Mouse (Mus musculus) midbrain, embryonic 10.5 days (tissue): ENCODE results near the gene Akap10. TPM values are rescaled to one million over a fixed set of nuclear protein-coding genes. Genes with fewer than 3 reads are reported as not detected.

Experiments
- DNase-seq: peaks from one replicate; pipeline ENCODE4 v3.0.0-alpha.2; 2017; ENCODE audit warnings: low spot score
- H3K27ac ChIP-seq: fragments of 300-500 bp; sonication (generic); replicated peaks from 2 replicates; pipeline ENCODE4 v1.5.1; 2016; ENCODE audit warnings: mild to moderate bottlenecking
- H3K27me3 ChIP-seq: fragments of 300-500 bp; sonication (generic); 2 replicates; pipeline ENCODE4 v1.6.1; 2016; ENCODE audit warnings: low read depth, mild to moderate bottlenecking; ENCODE audit not compliant: poor library complexity, severe bottlenecking
- H3K36me3 ChIP-seq: fragments of 300-500 bp; sonication (generic); 2 replicates; pipeline ENCODE4 v1.6.1; 2016; ENCODE audit warnings: mild to moderate bottlenecking, moderate library complexity
- H3K4me1 ChIP-seq: fragments of 300-500 bp; sonication (generic); 2 replicates; pipeline ENCODE4 v1.6.1; 2016
- H3K4me3 ChIP-seq: fragments of 300-500 bp; sonication (generic); 2 replicates; pipeline ENCODE4 v1.5.1; 2016; ENCODE audit warnings: mild to moderate bottlenecking, moderate library complexity
- H3K9me3 ChIP-seq: fragments of 300-500 bp; sonication (generic); replicated peaks from 2 replicates; pipeline ENCODE4 v1.6.1; 2016; ENCODE audit warnings: mild to moderate bottlenecking
- WGBS: fragments of 180-500 bp; shearing (Covaris S2); methylation state at CpG from one replicate; pipeline ENCODE4 v1.1.7; 2016; 5-methylcytosine and 5-hydroxymethylcytosine counted together
- polyA plus RNA-seq: library from polyadenylated mRNA; unstranded; fragments of >200 nt; fragmentation: Nextera tagmentation; extraction: Ambion mirVana; gene quantifications from 2 replicates; pipeline ENCODE4 v1.2.1, GENCODE M21; 2016

Akap10 gene
- polyA plus RNA-seq, 1 experiment from 2014 or later = 14.7 TPM

DNA sequence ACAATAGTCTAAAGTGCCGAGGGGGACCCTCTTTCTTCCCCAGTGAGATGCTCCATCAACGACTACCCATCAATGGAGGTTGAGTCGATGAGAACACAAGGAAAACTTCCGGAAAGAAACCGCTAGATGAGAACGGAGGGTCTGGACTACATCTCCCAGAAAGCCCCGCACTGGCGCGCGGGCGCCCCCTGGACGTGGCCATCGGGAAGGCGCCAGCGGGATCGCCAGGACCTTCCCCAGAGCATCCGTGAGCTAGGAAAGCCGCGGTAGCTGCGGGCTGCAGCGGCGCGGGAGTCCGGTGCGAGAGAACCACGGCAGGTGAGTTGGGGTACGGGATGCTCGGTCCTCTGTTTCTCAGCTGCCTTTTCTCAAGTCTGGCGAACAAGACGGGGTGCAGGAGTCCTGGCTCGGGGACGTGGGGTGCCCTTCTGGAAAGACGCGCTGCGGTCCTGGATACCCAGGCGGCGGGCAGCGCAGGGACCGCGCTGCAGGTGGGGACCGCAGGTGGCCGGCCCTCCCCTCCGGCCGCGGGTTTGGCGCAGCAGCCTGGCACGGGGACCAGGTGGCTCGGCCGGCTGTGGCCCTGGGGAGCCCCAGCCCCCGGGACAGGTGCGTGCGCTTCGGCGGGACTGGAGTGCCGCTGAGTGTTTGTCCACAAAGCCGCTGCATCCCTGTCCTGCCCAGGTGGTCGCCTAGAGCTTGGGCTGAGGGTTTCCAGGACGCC lies 26.7 kb upstream of the Akap10 start, which contains the start of gene Specc1:
Specc1 (plus strand) TSS at position 192 of the 724 bp plus-strand sequence.
- Histone ChIP-seq H3K27me3 (peaks cover 34% of the 10 kb centered on the region), H3K36me3 (no peaks in the 10 kb centered on the region), H3K4me1 (peaks cover 10% of the 10 kb centered on the region), H3K9me3 (no peaks in the 10 kb centered on the region), H3K27ac (peak within 1 kb of the TSS; percentile 67), H3K4me3 (peak within 1 kb of the TSS; percentile 90)
- WGBS = 0% methylated on average over 58 of the region's 58 CpGs
- peak; percentile 91 for DNase-seq

DNA sequence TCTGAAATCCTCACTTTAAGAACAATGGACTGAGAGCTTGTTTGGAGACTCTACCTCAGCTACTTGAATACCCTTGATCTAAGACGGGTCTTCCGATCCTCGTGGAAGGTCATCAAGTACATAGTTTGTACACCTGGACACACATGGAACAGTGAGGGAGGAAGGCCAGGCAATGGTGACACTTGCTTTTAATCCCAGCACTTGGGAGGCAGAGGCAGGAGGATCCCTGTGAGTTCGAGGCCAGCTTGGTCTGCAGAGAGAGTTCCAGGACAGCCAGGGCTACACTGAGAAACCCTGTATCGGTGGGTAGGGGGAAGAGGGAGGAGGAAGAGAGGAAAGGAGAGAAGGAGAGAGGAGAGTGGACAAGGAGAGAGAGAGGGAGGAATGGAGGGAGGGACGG lies 25.9 kb upstream of the Akap10 start:
- H3K9me3 ChIP-seq = no peaks in the 10 kb centered on the region
- no peak for DNase-seq
- peak overlapping the region; percentile 67 for H3K27ac ChIP-seq
- peaks cover 10% of the 10 kb centered on the region for H3K4me1 ChIP-seq
- H3K4me3 ChIP-seq = peak overlapping the region; percentile 90; the same call in 1 of the 2 replicates
- H3K27me3 ChIP-seq = peaks cover 34% of the 10 kb centered on the region
- WGBS = 83% methylated on average over 6 of the region's 6 CpGs
- no peaks in the 10 kb centered on the region for H3K36me3 ChIP-seq

DNA sequence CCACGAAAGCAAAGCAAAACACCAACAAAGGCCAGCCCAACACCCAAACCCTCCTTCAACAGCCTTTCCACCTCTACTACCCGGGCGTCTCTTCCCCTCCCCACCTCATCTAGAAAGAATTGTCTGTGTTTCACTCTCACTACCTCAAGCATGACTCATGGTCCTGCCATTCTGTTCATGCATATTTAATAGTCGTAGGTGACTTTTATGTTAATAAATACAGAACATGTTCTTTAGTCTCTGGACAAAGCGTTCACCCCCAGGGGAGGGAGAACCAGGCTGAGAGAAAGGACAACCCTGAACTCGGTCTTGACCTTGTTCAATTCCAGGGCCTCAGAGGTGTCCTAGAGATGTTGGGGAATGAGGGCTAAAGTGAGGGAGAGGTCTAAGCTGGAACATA lies 25.1 kb upstream of the Akap10 start:
- no peak overlapping the region for H3K27ac ChIP-seq
- no peaks in the 10 kb centered on the region for H3K9me3 ChIP-seq
- H3K4me1 ChIP-seq = peaks cover 10% of the 10 kb centered on the region
- H3K4me3 ChIP-seq = no peak overlapping the region
- DNase-seq = no peak
- 85% methylated on average over 6 of the region's 6 CpGs for WGBS
- H3K36me3 ChIP-seq = no peaks in the 10 kb centered on the region
- H3K27me3 ChIP-seq = peaks cover 34% of the 10 kb centered on the region

DNA sequence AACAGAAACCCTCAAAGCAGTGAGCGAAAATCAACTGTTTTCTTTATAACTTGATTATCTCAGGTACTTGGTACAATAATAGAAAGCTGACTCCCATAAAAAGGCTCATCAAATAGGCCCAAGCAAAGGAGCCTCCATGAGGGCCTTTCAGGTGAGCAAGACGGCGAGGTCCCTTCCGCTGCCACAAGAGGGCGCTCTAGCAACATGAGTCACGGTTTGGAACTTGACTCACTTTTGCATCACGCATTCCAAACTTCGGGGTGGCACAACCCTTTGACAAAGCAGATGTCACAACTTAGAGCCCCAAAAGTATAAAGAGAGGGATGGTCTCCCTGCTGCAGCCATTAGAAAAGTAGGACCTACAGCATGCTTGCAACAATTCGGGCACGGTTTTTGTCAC lies 20.6 kb upstream of the Akap10 start:
- Histone ChIP-seq H3K4me1 (no peaks in the 10 kb centered on the region), H3K36me3 (no peaks in the 10 kb centered on the region), H3K27me3 (no peaks in the 10 kb centered on the region), H3K27ac (no peak overlapping the region), H3K9me3 (no peaks in the 10 kb centered on the region), H3K4me3 (no peak overlapping the region)
- 21% methylated on average over 10 of the region's 10 CpGs for WGBS
- DNase-seq = peak; percentile 82

DNA sequence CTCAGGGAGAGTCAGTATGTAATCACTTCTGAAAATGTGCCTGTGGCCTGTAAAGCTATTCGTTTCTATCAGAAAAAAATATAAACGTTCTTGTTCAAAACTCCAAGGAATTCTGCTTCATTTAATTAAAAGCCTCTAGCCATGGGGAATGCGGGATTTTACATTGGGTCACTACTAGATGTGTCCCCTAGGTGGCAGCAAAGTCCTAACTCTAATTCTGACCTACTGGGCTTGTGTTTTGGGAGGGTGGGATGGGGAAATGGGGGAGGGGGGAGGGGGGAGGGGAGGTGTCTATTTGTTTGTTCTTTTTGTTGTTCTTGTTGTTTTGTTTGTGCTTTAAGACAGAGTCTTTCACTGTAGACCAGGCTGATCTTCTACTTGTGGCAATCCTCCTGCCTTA lies 19.3 kb upstream of the Akap10 start:
- WGBS = 3% methylated on average over 3 of the region's 3 CpGs
- DNase-seq = peak; percentile 45
- Histone ChIP-seq H3K27me3 (no peaks in the 10 kb centered on the region), H3K36me3 (no peaks in the 10 kb centered on the region), H3K9me3 (no peaks in the 10 kb centered on the region), H3K4me1 (no peaks in the 10 kb centered on the region), H3K4me3 (no peak overlapping the region), H3K27ac (no peak overlapping the region)

DNA sequence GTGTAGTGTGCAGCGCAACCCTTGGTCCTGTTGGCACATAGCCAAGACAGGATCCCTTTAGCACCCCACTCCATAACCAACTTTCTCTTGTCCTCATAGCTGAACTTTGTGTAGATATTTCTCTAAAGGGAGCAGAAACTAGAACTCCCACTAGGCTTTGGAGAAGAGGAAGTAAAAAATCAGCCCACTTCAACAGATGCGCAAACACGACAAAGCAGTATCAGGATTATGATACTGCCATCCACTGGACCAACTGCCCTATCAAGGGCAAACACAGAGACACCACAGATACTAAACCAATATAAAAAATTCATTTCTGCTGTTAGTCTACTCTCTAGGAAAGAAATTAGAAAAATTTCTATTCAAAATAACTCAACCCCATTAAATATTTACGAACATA lies 16.6 kb upstream of the Akap10 start:
- H3K4me3 ChIP-seq = no peak overlapping the region
- H3K27ac ChIP-seq = no peak overlapping the region
- no peaks in the 10 kb centered on the region for H3K36me3 ChIP-seq
- H3K4me1 ChIP-seq = no peaks in the 10 kb centered on the region
- DNase-seq = no peak
- no peaks in the 10 kb centered on the region for H3K9me3 ChIP-seq
- 94% methylated on average over 4 of the region's 4 CpGs for WGBS
- H3K27me3 ChIP-seq = no peaks in the 10 kb centered on the region

DNA sequence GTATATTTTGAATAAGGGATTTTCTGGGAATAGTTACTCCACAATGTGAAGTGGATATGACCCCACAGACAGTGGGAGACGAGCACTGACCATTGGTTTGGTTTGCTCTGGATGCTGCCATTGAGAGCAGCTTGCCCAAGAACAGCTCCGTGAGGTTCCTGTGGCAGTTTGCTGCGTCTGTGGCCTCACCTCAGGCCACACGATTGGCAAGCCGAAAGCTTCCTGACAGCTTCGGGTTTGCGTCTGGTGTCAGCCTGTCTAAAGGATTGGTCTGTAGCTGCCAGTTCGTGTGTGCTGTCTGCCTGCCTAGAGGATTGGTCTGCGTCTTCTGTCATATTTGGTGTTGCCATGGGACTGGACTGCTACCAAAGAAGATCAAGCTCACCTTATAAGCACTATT lies 14.4 kb upstream of the Akap10 start:
- Histone ChIP-seq H3K27me3 (no peaks in the 10 kb centered on the region), H3K4me3 (no peak overlapping the region), H3K4me1 (no peaks in the 10 kb centered on the region), H3K36me3 (no peaks in the 10 kb centered on the region), H3K27ac (no peak overlapping the region), H3K9me3 (no peaks in the 10 kb centered on the region)
- WGBS = 88% methylated on average over 9 of the region's 9 CpGs
- no peak for DNase-seq

DNA sequence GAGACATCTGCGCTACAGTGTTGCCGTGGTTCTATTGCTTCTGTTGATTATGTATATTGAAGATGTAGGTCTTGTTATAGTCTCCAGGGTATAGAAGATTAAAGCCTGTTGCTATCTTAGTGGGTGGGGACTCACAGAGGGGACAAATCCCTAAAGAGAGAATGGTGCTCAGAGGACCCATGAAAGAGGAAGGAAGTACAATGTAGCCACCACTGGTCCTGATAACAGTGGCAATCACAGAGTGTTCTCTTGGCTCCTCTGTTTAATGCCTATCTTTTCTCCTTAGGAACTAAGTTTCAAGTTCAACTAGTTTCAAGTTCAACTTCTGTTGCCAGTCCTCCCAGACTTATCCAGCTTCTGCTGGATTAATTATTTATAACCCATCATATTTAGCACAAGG lies 12.9 kb upstream of the Akap10 start:
- Histone ChIP-seq H3K9me3 (no peaks in the 10 kb centered on the region), H3K4me3 (no peak overlapping the region), H3K27me3 (no peaks in the 10 kb centered on the region), H3K36me3 (no peaks in the 10 kb centered on the region), H3K4me1 (no peaks in the 10 kb centered on the region), H3K27ac (no peak overlapping the region)
- 80% methylated on average over 2 of the region's 2 CpGs for WGBS
- DNase-seq = no peak

DNA sequence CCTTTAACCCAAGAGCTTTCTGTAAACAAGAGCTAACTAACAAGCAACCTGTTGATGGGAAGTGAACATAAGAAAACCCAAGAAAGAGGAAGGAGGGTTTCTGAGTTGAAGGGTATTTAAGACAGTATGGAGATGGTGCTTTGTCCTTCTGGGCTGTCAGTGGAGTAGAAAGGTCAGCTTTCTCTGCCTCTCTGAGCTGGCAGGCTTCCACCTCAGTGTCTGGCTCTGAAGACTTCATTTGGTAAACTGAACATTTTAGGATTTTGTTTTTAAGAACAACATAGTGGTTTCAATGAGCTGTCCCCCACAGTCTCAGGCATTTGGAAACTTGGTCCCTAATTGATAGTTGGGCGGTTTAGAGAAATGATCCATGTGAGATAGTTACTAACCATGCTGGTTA lies 7.7 kb upstream of the Akap10 start:
- Histone ChIP-seq H3K27ac (no peak overlapping the region), H3K4me3 (no peak overlapping the region), H3K27me3 (no peaks in the 10 kb centered on the region), H3K4me1 (no peaks in the 10 kb centered on the region), H3K36me3 (no peaks in the 10 kb centered on the region), H3K9me3 (no peaks in the 10 kb centered on the region)
- 88% methylated on average over 1 of the region's 1 CpGs for WGBS
- DNase-seq = no peak

DNA sequence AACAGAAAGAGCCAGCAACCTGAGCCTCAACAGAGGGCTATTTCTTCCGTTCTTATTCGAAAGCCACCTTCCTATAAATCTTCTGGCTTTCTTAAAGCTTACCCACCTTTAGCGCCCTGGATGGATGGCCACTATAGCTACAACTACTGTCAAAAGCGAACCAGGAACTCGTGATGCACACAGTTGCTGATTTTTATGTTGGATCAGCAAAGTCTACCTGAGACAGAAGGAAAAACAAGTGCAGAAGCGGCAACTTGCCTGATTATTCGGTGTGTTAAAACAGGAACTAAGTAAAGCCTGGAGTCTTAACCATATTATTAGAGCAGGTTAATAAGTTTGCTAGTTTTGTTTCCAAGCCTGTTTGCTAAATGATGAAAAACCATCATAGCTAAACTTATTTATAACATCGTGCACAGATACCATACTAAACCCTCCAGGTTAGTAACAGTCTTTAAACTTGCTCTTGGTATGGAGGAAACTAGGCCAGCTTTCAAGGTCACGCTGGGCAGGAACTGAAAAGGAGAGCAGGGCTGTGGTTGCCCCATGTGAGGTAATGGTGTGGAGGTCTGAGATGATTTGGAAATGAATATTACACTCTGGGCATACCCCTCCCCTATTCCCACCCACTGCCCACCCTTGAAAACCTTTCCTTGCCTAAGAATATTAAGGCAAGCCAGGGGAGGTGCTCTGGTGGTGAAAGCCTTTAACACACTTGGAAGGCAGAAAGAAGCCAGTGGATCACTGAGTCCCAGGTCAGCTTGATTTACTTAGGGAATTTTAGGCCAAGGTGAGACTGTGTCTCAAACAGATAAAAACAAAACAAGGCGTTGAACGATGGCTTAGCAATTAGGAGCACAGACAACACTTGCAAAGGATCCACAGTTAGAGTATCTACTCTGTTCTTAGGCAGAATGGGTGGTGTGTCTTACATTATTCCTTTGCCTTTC lies 861 bp upstream of the Akap10 start:
- no peak for DNase-seq
- Histone ChIP-seq H3K4me1 (peaks cover 29% of the 10 kb centered on the region), H3K36me3 (peaks cover 9% of the 10 kb centered on the region; the same call in 1 of the 2 replicates), H3K27me3 (no peaks in the 10 kb centered on the region), H3K4me3 (peak overlapping the region; percentile 75), H3K27ac (peak overlapping the region; percentile 98), H3K9me3 (no peaks in the 10 kb centered on the region)
- 23% methylated on average over 11 of the region's 11 CpGs for WGBS

DNA sequence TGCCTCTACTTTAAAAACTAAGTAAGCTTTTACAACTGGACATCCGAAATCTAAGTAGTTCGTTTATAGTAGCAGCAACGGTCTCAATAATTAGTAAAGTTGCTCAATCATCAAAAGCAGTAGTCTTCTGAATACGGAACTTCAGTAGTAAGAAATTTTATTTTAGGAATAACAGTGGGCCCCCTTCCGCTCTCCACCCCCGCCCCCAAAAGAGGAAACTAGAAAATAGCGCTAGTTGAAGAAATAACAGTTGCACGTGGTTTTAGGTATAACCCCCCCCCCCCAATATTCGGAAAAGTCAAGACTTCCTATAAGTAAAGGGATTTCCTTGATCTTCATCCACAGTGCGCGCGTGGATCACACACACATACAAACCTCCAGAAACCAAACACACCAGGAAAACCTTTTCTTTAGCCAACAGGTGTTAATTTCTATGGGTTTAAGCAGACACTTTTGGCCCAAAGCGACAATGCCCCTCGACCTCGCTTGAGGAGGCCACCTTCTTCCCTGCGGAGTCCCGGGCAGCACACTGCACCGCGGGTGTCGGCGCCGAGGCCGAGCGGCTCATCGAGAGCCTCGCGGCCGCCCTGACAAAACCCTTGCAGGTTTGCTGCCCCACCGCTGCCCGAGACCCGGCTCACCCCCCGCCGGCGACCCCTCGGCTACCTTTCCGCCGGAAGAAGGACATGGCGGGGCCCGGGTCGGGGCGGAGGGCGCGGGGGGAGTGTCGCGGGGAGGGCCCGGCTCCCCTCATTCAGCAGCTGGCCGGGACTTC lies 542 bp downstream of the Akap10 start:
- Histone ChIP-seq H3K27me3 (no peaks in the 10 kb centered on the region), H3K27ac (peak overlapping the region; percentile 98), H3K36me3 (peaks cover 12% of the 10 kb centered on the region), H3K4me3 (peak overlapping the region; percentile 75), H3K4me1 (peaks cover 29% of the 10 kb centered on the region), H3K9me3 (no peaks in the 10 kb centered on the region)
- DNase-seq = no peak
- 3% methylated on average over 47 of the region's 47 CpGs for WGBS

DNA sequence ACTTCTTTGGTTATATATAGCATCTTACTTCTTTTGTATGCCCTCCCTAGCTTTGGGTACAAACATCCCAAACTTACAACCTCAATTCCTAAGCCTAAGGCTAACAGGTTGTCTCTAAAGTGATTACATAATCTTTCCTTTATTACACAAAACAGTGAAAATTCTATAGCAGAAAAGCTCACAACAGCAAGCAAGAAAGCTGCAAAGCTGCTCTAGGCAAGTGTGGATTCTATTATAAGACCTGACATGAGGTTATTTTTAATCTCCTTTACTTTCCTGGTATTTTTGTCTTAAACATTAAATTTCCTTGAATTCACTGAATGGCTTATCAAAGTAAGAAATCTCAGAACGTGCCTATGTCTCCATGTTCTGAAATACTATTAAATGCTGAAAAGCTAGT lies 6.7 kb downstream of the Akap10 start:
- Histone ChIP-seq H3K4me3 (no peak overlapping the region), H3K36me3 (peaks cover 38% of the 10 kb centered on the region), H3K27ac (no peak overlapping the region), H3K4me1 (peaks cover 4% of the 10 kb centered on the region), H3K9me3 (no peaks in the 10 kb centered on the region), H3K27me3 (no peaks in the 10 kb centered on the region)
- WGBS = 92% methylated on average over 1 of the region's 1 CpGs
- DNase-seq = no peak
